Mouse (Mus musculus): ENCODE results near the gene Rhbdd3. TPM values are rescaled to one million over a fixed set of nuclear protein-coding genes. Genes with fewer than 3 reads are reported as not detected.

Gene Rhbdd3
- total RNA-seq (2017), result 17.7 and 24.4 TPM in 2 replicates

DNA sequence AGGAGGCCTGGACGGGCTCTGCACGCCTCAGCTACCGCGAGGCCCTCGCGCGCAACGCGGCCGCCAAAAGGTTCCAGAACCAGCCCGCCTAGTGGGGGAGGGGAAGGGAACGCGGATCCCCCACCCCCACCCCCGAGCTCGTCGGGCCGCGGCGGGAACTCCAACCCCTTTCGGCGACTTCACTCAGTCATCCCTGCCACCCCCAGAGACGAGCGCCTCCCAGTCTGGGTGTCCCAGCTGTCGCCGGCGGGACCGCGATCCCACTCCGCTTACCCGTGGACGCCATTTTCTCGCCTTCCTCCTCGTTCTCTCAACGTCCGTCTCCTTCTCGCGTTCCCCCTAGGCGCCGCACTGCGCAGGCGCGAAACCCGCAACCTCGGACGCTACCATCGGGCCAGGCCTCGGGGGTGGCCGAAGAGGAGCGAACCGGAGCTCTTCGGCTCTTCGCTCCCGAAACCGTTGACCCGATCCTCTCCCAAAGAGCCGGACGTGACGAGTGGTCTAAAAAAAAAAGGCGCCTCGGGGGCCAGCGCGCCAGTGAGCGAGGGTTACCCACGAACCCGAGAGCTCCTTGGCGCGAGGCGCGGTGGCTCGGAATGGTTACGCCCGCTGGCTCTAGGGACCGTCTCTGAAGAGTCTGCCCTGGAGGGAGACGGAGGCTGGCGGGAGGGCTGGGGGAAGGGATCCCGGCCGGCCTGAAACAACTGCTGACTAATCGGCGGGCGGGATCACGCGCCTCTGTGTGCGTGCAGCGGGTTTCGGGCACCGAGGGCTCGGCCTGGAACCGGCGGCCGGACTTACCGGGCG lies at the start of gene Rhbdd3, which contains the start of gene Ewsr1:
TSS of gene Rhbdd3 (plus strand) at position 191 of the 807 bp plus-strand sequence.
TSS of gene Ewsr1 (minus strand) at position 531 of the 807 bp plus-strand sequence.
- peak; percentile 69 for ATAC-seq (replicated peaks; ENCODE audit: low read depth, poor library complexity, severe bottlenecking)

DNA sequence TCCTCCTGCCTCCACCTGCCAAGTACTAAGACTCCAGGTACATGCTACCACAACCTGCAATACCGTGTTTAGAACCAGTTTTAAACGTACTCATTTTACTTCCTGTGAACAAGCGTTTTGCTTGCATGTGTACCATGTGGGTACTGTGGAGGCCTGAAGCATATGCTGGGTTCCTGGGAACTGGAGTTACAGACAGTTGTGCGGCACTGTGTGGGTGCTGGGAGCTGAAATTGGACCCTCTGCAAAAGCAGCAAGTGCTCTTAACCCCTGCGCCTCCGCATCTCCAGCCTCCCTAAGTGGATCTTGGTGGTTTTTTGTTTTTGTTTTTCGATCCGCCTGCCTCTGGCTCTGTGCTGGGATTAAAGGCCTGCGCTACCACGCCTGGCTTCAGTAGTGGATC lies 47.1 kb upstream of the Rhbdd3 start:
- ATAC-seq (replicated peaks; ENCODE audit: low read depth, poor library complexity, severe bottlenecking), result no peak

DNA sequence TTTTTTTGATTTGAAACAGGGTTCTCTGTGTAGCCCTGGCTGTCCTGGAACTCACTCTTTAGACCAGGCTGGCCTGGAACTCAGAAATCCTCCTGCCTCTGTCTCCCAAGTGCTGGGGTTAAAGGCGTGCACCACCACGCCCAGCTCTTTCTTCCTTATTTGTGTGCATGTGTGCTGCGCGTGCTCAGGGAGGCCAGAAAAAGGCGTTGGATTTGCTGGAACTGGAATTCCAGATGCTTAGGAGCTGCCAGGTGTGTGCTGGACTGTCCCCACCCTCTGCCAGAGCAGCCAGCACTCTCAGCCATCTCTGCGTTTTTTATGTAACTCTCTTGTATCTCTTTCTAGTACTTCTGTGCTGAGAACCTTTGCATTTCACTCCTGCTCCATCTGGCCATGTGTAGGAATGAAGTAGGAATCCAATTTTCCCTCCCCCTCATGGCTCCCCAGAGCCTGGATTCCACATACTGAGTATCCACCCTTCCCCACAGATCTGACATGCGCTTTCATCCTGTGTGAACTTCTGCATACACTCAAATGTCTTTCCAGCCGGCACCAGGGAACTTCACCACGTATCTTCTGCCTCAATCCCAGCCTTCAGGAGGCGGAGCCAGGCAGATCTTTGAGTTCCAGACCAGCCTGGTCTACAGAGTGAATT lies 46.4 kb upstream of the Rhbdd3 start:
- no peak for ATAC-seq (replicated peaks; ENCODE audit: low read depth, poor library complexity, severe bottlenecking)

GRCm38 (mm10) chr11:5054151-5054550 lies 44.6 kb upstream of the Rhbdd3 start:
- no peak for ATAC-seq (replicated peaks; ENCODE audit: low read depth, poor library complexity, severe bottlenecking)

DNA sequence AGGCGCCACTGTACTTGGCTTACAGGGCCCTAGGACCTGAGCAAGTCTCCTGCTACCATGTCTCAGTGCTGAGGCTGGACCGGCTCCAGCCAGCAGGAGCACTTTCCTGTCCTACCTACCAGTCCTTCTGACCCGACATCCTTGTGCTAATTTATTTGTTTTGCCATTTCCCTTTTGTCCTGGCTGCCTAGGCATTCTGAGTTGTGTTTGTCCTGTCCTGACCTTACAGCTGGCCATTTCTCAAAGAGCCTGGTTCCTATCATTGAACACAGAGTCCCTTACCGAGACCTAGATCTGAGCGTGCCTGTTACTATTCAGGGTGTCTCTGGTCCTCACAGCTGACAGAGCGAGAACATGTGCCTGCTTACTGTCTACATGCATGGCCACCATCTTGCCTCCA lies 43.9 kb upstream of the Rhbdd3 start:
- no peak for ATAC-seq (replicated peaks; ENCODE audit: low read depth, poor library complexity, severe bottlenecking)

- no peak for ATAC-seq (replicated peaks; ENCODE audit: low read depth, poor library complexity, severe bottlenecking)
Measured at GRCm38 (mm10) chr11:5055945-5056938, 42.5 kb upstream of the Rhbdd3 start.

DNA sequence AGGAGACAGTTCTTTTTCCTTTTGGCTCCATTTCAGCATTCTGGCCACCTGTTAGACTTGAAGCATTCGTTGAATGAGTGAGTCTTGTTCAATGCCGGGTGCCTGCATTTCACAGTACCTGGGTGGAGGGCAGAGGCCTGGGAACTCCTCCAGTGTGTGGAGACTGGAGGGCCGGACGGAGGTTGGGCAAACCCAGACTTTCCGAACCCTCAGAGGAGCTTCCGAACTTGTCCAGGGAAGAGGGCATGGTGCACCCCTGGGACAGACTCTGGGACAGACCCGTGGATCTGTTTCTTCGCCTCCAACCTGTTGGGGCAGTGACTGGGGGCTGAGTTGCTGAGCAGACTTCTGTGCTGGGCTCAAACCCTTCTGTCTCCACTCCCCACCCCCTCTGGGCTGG lies 41.7 kb upstream of the Rhbdd3 start:
- ATAC-seq (replicated peaks; ENCODE audit: low read depth, poor library complexity, severe bottlenecking), result no peak

DNA sequence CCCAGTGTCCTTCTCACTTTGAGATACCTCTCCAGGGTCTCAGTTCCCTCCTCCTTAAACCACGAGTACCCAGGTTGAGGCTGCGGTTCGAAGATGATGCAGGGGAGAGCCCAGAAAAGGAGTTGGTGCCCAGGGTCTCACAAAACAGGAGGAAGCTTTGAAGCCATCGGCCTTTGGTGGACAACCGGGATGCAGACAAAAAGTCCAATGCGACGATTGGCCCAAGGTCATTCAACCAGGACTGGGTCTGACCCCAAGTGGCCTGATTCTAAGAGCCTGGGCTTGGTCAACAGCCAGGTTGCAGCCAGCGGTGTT lies 41.2 kb upstream of the Rhbdd3 start:
- ATAC-seq (replicated peaks; ENCODE audit: low read depth, poor library complexity, severe bottlenecking), result no peak

- 0 out of 2 replicates have a peak, but pooled peaks have one; percentile 2 for ATAC-seq (replicated peaks; ENCODE audit: low read depth, poor library complexity, severe bottlenecking)
Measured at GRCm38 (mm10) chr11:5057856-5058641, 40.7 kb upstream of the Rhbdd3 start, which contains the start of gene Rasl10a. Gene Rasl10a (plus strand): TSS chr11:5058128.

DNA sequence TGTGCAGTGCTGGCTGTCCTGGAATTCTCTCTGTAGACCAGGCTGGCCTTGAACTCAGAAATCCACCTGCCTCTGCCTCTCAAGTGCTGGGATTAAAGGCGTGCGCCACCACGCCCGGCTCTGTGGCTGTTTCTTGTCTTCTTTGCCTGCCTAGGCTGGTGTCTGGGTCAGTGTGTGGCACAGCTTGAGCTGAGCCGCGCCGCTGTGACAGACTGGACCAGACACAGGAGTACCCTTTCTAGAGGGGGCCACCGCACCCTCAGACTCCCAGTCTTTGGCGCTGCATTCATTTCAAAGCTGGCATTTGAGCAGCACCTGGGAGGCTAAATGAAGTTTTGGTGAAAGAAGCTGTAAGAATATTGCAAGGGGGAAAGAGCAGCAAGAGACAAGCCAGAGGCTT lies 39.9 kb upstream of the Rhbdd3 start:
- no peak for ATAC-seq (replicated peaks; ENCODE audit: low read depth, poor library complexity, severe bottlenecking)

DNA sequence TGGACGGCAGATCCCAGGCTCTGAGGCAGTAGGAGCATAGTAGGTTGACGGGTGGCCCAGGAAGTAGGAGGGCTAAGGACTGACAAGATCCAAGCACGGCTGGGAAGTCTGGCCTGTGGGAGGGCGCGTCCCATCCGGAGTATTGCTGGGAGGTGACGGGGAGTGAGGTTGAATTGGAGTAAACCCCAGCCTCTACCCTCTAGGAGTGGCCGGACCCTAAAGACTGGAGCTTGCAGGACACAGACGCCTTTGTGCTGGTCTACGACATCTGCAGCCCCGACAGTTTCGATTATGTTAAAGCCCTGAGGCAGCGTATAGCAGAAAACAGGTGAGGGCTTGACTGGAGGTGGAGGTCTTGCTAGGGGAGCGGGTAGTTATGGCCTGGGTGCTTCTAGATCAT lies 39.5 kb upstream of the Rhbdd3 start:
- ATAC-seq (replicated peaks; ENCODE audit: low read depth, poor library complexity, severe bottlenecking), result no peak

DNA sequence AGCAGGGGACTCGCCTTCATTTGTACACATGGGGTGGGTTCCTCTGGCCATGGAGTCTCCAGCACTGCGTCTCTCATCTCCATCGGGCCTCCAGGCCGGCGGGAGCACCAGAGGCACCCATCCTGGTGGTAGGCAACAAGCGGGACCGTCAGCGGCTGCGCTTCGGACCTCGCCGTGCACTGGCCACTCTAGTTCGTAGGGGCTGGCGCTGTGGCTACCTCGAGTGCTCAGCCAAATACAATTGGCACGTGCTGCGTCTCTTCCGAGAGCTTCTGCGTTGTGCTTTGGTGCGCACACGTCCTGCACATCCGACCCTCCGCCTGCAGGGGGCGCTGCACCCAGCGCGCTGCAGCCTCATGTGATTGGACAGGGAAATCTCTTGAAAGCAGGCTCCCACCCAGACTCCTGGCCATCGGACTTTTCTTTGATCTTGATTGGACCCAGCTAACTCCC lies 39.0 kb upstream of the Rhbdd3 start:
- 0 out of 2 replicates have a peak, but pooled peaks have one; percentile 17 for ATAC-seq (replicated peaks; ENCODE audit: low read depth, poor library complexity, severe bottlenecking)

- no peak for ATAC-seq (replicated peaks; ENCODE audit: low read depth, poor library complexity, severe bottlenecking)
Measured at GRCm38 (mm10) chr11:5060756-5061412, 37.8 kb upstream of the Rhbdd3 start.

DNA sequence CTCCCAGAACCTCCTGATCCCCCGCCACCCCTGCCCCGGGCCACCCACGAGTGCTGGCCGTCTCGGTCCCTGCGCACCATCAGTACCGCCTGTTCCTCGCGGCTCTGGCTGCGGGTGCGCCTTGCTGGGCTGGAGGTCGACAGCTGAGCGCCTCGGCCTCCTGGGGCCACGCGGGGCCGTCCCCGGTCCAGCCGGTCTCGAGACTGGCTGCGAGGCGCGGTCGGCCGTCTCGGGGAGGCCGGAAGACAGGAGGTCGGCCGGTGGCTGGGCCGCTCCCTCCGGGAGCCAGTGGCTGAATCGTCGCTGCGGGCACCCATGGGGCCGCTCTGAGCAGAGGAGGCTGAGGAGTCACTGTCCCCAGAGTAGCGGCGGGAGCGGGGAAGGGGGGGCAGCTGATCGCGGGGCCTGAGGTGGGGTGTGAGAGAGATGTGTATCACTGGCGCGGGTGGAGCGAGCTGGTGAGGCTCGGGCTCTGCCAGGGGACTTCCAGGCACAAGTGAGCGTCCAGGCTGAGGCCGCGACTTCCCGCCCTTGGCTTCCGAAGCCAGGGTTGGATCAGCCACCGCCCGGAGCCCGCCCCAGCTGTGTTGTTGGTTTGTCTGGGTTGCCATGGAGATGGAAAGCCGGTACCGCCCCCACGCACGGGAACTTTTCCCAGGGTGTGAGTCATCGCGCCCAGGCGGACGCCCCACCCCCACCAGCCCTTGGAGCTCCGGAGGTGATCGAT lies 37.1 kb upstream of the Rhbdd3 start:
- peak; percentile 26 for ATAC-seq (replicated peaks; ENCODE audit: low read depth, poor library complexity, severe bottlenecking)

- no peak for ATAC-seq (replicated peaks; ENCODE audit: low read depth, poor library complexity, severe bottlenecking)
Measured at GRCm38 (mm10) chr11:5062326-5062725, 36.4 kb upstream of the Rhbdd3 start.

DNA sequence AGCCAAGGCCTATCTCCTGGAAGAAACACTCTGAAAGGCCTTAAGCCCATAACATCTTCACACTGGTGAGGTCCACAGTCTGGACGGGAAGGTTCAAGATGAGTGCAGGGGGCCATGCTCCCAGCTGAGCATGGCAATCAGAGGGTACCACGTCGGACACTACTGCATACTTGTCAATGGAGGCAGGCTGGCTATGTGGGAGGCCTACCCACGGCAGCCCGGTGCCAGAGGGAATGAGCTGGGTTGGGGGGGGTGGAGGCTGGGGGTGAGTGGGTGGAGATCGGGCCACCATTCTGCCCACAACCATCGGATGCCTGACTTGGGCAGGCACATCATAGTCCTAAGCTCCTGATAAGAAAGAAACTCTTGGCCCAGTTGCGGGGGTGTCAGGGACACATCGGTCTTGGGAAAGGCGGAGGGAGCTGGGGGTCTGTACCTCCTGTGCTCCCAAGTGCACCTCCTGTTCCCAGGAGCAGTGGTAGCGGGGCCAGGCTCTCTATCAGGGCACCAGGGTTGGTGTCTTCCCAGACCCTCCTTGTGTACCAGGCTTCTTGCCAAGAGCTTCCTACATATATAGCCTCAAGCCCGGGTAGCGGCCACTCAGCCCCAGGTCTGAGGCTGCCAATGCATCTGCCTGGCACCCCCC lies 35.7 kb upstream of the Rhbdd3 start:
- no peak for ATAC-seq (replicated peaks; ENCODE audit: low read depth, poor library complexity, severe bottlenecking)

DNA sequence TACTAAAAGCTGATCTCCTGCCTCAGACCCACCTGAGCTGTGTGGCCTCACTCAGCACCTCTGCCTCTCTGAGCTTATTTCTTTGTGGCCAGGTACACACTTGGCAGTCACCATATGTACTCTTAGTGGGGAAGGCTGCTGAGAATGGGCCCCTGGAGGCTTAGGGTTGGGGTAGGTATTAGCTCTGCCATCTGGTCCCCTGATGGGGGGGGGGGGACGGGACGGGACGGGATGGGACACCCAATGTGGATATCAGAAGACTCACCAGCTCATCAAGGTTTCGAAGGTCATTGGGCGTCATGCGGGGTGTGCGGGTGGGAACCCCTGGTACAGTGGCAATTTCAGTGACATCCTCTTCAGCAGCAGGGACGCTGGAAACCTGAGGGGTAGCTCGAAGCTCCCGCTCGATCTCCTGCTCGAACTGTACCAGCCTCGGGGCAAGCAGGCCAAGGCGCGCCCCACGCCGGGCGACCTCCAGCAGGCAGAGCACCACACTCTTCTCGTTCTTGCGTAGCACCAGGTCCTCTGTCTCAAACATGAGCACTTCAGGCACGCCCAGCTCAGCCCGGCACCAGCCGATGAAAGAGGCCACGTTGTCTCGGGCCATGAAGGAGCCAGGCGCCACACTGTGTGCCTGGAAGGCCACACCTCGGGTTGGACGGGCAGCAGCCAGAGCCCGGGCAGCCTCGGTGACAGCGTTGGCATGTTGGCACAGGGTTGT lies 35.0 kb upstream of the Rhbdd3 start:
- no peak for ATAC-seq (replicated peaks; ENCODE audit: low read depth, poor library complexity, severe bottlenecking)

Data from common myeloid progenitor, adult 5-6 weeks (primary cell).